Mouse (Mus musculus) thymus, postnatal 14 days (tissue): ENCODE measurements around the gene Set.
A peak's percentile ranks its signal among the peaks of the same experiment; 100 is the strongest.

Experiments
- DNase-seq: peaks from one replicate; pipeline ENCODE4 v3.0.0; 2021

Gene Set

GRCm38 (mm10) chr2:30061215-30062166 lies 4.3 kb downstream of the Set start:
- peak; percentile 82 for DNase-seq

GRCm38 (mm10) chr2:30062249-30063093 lies 5.3 kb downstream of the Set start:
- DNase-seq, result peak; percentile 58

DNA sequence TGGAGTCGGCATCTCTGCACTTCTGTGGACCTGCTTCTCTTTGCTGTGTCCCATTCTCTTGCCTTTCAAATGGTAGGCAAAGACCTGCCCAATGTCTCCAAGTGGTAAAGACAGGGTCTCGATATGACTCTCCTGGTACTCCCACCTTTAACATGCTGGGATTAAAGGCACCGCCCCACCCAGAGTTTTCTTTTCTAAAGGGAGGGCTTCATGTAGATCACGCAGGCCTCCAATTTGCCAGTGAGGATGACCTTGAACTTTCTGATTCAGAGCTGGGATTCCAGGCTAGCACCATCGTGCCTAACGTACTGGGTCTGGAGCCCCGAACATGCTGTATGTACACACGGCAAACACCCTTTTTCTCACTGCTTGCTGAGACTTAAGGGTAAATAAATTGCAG lies 6.1 kb downstream of the Set start:
- no peak for DNase-seq

DNA sequence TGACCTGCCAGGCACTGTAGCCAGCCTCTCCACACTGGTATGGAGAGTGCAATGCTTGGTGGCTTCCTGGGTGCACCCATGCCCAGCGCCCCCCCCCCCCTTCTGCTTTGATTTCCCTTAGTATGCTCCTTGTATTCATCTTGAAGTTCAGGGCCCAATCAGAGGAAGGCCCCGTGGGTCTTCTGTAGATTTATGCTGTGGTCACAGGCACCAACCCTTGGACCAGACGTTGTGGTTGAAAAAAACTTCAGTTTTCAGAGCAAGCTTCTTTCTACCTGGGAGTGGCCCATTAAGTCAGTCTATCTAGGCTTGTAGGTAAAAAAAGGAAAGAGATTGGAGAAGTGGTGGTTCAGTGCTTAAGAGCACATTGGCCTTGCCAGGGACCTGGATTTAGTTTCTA lies 6.6 kb downstream of the Set start:
- DNase-seq, result no peak

DNA sequence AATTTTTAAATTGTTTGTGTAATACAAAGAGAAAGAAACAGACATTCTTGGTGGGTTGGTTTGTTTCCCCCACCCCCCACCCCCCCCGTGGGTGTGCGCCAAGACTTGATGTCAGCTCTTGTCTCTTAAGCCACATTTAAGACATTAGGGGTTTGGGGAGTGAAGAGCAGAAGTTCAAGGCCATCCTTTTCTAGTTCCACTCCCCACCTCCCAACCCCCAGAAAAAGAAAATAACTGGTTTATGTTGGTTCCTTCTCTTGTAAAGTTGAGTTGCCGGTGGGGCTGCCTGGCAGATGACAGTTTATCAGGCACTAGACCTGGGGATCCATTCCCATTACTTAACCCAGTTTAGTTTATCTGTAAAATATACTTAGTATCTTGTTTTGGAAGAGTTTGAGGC lies 7.1 kb downstream of the Set start:
- DNase-seq, result no peak

GRCm38 (mm10) chr2:30066046-30066901 lies 9.1 kb downstream of the Set start:
- DNase-seq, result peak; percentile 97

DNA sequence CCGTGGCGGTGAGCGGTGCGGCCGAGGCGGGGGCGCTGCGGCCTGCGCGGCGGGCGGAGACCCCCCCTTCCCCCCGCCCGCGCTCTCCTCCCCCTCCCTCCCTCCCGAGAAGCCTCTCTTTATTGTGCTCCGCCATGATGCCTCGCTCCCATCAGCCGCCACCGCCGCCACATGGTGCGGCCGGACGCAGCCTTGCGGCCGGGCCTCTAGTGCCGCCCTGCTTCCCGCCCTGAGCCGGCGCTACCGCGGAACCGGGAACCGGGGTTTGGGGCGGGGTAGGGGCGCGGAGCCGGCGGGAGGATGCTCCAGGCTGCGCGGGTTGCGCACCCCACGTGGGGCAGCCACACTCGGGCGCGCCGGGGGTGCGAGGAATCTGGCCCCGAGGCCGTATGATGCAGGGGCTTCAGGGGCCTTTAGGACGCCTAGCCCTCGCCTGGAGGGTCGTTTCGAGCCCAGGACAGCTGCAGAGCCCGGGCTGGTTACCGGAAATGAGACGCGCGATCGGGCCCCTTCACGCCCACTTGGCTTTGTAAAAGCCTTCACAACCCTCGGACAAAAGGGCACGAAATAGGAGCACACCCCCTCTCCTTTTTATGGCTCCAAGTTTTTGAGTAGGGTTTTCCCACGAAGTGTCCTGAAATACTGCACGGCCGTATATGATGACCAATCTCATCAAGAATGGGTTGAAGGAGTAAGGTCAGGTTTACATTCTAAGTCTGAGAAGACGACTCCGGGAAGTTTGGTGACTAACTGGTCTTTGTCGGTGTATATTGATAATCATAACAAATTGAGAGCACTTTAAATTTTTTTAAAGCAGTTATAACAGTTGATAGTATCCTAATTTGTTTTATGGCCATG lies 10.1 kb downstream of the Set start:
- DNase-seq, result peak; percentile 70

DNA sequence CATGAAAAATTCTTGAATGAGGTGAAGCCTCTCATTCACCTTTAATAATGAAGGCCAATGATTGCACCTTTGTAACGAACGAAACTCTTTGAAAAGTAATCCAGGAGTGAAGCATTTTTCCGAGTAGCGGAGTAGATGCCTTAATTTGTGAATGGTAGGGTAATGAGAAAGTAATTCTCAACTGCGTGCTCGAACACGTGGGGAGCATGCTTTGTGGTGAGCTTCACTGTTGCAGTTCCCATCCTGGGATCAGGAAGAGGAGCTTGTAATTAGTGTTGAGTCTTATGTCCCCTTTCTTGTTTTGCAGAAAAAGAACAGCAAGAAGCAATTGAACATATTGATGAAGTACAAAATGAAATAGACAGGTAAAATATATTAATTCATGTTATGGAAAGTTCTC lies 10.8 kb downstream of the Set start:
- no peak for DNase-seq

GRCm38 (mm10) chr2:30072875-30073274 lies 15.7 kb downstream of the Set start:
- DNase-seq, result no peak

DNA sequence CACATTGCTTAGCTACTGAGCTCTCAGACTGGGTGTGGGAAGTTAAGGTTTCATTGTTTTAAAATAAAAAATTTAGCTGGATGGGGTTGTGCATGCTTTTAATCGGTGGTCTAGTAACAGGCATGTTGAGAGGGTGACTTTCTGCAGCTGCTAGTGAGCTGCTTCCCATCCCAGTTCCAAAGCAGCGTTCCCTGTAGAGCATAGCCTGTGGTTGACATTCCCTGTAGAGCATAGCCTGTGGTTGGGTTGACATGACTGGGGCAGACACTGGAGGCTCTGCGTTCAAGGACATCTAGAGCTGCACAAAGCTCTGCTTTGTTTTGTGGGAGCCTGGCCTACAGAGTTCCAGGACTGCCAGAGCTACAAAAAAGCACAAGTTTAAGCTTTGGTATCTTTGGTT lies 16.1 kb downstream of the Set start:
- no peak for DNase-seq

DNA sequence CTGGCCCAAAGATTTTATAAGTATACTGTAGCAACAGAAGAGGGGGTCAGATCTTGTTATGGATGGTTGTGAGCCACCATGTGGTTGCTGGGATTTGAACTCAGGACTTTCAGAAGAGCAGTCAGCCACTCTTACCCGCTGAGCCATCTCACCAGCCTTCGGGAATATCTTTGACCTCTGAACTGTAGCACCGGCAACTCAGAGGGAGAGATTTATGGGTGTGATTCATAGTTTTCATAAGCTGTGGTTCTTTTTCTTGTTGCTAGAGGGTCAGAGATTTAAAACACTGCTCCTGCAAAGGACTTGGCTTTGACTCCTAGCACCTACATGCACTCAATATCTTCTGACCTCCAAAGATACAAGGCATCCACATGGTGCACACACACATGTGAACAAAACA lies 18.4 kb downstream of the Set start:
- DNase-seq, result no peak

GRCm38 (mm10) chr2:30076439-30076838 lies 19.3 kb downstream of the Set start:
- DNase-seq, result no peak

GRCm38 (mm10) chr2:30076959-30077358 lies 19.8 kb downstream of the Set start:
- DNase-seq, result no peak

DNA sequence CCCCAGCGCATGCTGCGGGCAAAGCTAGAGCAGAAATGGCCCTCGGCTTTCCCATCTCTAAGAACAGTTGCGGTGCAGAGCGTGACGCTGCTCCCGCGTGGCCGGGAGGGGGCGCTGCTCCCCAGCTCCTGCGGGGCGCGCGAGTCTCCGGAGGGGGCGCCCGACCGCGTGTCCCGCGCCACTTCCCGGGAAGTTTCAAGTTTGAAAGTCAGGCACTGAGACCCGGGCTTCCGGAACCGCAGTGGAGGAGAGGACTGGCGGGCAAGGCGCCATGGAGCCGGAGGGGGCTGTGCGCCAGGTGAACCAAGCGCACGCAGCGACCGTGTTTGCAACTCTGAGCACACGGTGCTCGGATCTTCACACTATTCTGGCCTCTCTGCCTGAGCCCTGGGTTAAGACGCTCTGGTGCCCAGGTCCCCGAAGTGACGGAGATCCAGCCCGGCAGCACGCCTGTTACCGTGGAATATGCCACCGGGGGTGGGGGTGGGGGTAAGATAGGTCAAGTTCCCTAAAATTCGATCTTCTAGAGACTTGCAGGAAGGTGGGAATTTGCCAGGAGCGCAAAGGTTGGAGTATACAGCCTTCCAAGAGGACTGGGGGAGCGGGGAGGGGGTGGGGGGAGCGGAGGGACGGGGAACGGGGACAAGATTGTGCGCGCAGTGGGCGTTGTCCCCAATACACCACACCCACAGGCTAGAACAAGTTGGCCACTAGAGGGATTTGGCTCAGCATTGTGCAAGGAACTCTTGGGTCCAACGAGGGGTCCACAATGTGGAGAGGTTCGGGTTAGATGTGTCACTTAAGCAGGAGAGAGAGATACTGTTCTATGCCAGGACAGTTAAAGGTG lies 20.5 kb downstream of the Set start, which contains the start of gene Pkn3:
TSS of gene Pkn3 (plus strand) at position 183 of the 847 bp plus-strand sequence.
- peak; percentile 84 for DNase-seq

- no peak for DNase-seq
Observed at GRCm38 (mm10) chr2:30078349-30078712, 21.2 kb downstream of the Set start.

DNA sequence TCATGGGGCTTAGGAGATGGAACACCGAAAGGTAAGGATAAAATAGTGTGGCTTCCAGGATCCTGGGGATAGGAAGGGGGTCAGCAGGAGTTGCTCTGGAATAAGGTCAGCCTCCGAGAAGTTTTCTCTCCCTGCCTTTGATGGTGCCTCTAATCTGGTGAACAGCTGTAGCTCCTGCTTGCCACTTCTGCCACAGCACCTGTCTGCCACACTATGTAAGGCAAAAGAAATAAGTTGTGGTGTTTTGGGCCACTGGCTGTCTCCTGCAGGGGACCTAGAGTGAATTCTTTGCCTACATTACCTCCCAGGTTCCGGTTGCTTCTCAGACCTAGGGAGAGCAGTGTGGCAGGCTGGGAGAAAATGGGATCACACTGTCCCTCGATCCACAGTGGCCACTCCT lies 21.6 kb downstream of the Set start:
- DNase-seq, result no peak

- DNase-seq, result no peak
Observed at GRCm38 (mm10) chr2:30080181-30080800, 23.1 kb downstream of the Set start.

DNA sequence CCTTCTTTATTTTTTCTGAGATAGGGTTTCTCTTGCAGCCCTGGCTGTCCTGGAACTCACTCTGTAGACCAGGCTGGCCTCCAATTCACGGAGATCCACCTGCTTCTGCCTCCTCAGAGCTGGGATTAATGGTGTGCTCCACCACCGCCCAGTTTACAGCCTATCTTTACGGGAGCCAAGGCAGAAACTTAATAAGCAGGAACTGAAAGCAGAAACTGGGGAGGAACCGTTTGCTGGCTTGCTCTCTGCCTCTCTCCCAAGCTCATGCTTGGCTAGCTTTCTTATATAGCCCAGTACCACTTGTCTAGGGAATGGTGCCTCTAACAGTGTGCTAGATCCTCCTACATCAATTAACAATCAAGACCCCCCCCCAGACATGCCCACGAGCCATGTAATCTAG lies 26.9 kb downstream of the Set start:
- DNase-seq, result no peak

- no peak for DNase-seq
Observed at GRCm38 (mm10) chr2:30084632-30085031, 27.5 kb downstream of the Set start.

GRCm38 (mm10) chr2:30087310-30087709 lies 30.1 kb downstream of the Set start:
- no peak for DNase-seq
